ENCODE assay signal across 19 mouse cellular contexts in the genomic region with DNA sequence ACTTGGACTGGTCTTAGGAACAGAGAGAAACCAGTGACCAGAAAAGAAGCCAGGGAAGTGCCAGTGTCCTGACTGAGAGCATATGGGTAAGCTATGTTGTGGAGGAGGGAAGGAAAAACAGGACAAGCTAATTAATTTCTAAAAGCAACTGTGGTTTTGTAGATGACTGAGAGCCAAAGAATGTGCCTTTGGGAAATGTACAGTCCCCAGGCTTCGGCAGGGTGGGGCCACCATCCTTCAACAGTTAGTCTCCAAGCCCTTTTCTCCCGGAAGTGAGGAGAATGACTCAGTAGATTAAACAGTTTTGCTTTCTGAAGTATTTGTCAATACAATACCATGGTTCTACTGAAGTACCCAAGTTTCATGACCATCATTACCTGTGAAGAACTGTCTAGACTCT. TPM values are rescaled to one million over a fixed set of nuclear protein-coding genes. Genes with fewer than 3 reads are reported as not detected.
DNase-seq lines count a peak whose midpoint lies in the region; ATAC-seq and TF ChIP-seq lines count a peak whose summit lies in the region.
"Had no signal": no experiment of that assay in that cellular context is flagged by ENCODE, and none has a peak within 500 bp of the region (broad histone marks: within the 10 kb centered on the region; RNA-seq: fewer than 3 reads in every experiment).

No protein-coding gene starts in this region.

- H3K4me2 ChIP-seq in kidney, embryonic 16.5 days (replicated peaks; ENCODE audit: low read depth, low read length) = no peak overlapping the region
- no peak overlapping the region for H3K4me2 ChIP-seq in kidney, embryonic 14.5 days (replicated peaks; ENCODE audit: low read depth, low read length)
- no peak overlapping the region for H3K4me2 ChIP-seq in lung, embryonic 16.5 days (ENCODE audit: low read depth, low read length)
- H3K4me2 ChIP-seq in stomach, embryonic 16.5 days (ENCODE audit: low read depth, low read length) = no peak overlapping the region
- H3K4me2 ChIP-seq: embryonic facial prominence, embryonic 13.5 days; forebrain, embryonic 13.5 days; hindbrain, embryonic 14.5 days; liver, embryonic 13.5 days had no signal

- no peaks in the 10 kb centered on the region for H3K36me3 ChIP-seq in kidney, embryonic 16.5 days (ENCODE audit: insufficient read depth, low read length)
- H3K36me3 ChIP-seq in kidney, embryonic 14.5 days (ENCODE audit: control insufficient read depth, insufficient read depth, low read length) = no peaks in the 10 kb centered on the region
- no peaks in the 10 kb centered on the region for H3K36me3 ChIP-seq in lung, embryonic 16.5 days (ENCODE audit: control insufficient read depth, insufficient read depth, low read length)
- no peaks in the 10 kb centered on the region for H3K36me3 ChIP-seq in stomach, embryonic 16.5 days (ENCODE audit: control insufficient read depth, insufficient read depth, low read length)
- H3K36me3 ChIP-seq: embryonic facial prominence, embryonic 13.5 days; liver, embryonic 13.5 days had no signal

- CTCF ChIA-PET in Patski (lab: Charles Lee) = interaction anchor here (1.0 to 4.0 kb wide), 6 partner anchors 10 to 83 kb away, joined by 3 to 12 read pairs (median 5); no protein-coding TSS in a partner anchor

- TF ChIP-seq CTCF in Patski (IDR thresholded peaks at IDR 0.05) = no peak

- peak overlapping the region; percentile 40; the same call in 1 of the 2 replicates for H3K27ac ChIP-seq in kidney, embryonic 16.5 days (ENCODE audit: low read length)
- H3K27ac ChIP-seq in kidney, embryonic 14.5 days (ENCODE audit: low read depth, low read length) = no peak overlapping the region
- peak overlapping the region; percentile 34; the same call in 1 of the 2 replicates for H3K27ac ChIP-seq in lung, embryonic 16.5 days (ENCODE audit: low read length)
- peak overlapping the region; percentile 64 for H3K27ac ChIP-seq in stomach, embryonic 16.5 days (ENCODE audit: low read length)
- H3K27ac ChIP-seq: embryonic facial prominence, embryonic 13.5 days; forebrain, embryonic 13.5 days; hindbrain, embryonic 14.5 days; liver, embryonic 13.5 days had no signal

- no peaks in the 10 kb centered on the region for H3K27me3 ChIP-seq in kidney, embryonic 16.5 days (ENCODE audit: insufficient read depth, low read length)
- no peaks in the 10 kb centered on the region for H3K27me3 ChIP-seq in kidney, embryonic 14.5 days (ENCODE audit: control insufficient read depth, insufficient read depth, low read length)
- H3K27me3 ChIP-seq in Patski = no peaks in the 10 kb centered on the region
- H3K27me3 ChIP-seq in lung, embryonic 16.5 days (ENCODE audit: control insufficient read depth, insufficient read depth, low read depth, low read length) = no peaks in the 10 kb centered on the region
- H3K27me3 ChIP-seq in stomach, embryonic 16.5 days (ENCODE audit: control insufficient read depth, insufficient read depth, low read length) = no peaks in the 10 kb centered on the region
- H3K27me3 ChIP-seq: embryonic facial prominence, embryonic 13.5 days had no signal

- DNase-seq in Patski (ENCODE audit: low read depth, low spot score) (no peak), MN1 (ENCODE audit: low spot score) (no peak)
- no peak for DNase-seq in neural tube, embryonic 10.5 days (ENCODE audit: extremely low spot score, low spot score)
- DNase-seq: adrenal gland, postnatal 10 days; cerebellum, postnatal 25 days; kidney, adult 18-20 months; left cerebral cortex, postnatal 4 days; liver, embryonic 13.5 days; right cerebral cortex, adult 18-20 months; thymus, adult 18-20 months had no signal

- 39% methylated on average over 2 of the region's 2 CpGs for WGBS in kidney, embryonic 16.5 days
- 70% methylated on average over 2 of the region's 2 CpGs for WGBS in kidney, embryonic 14.5 days
- 37% methylated on average over 2 of the region's 2 CpGs for WGBS in lung, embryonic 16.5 days
- WGBS in stomach, embryonic 16.5 days = 40% methylated on average over 2 of the region's 2 CpGs

- no peaks in the 10 kb centered on the region for H3K9me3 ChIP-seq in kidney, embryonic 16.5 days (ENCODE audit: low read length)
- H3K9me3 ChIP-seq in kidney, embryonic 14.5 days (ENCODE audit: control insufficient read depth, low read length) = no peaks in the 10 kb centered on the region
- no peaks in the 10 kb centered on the region for H3K9me3 ChIP-seq in lung, embryonic 16.5 days (ENCODE audit: control insufficient read depth, low read length)
- H3K9me3 ChIP-seq in stomach, embryonic 16.5 days (replicated peaks; ENCODE audit: control insufficient read depth, low read length) = no peaks in the 10 kb centered on the region
- H3K9me3 ChIP-seq: embryonic facial prominence, embryonic 13.5 days; forebrain, embryonic 13.5 days; liver, embryonic 13.5 days; megakaryocyte, embryonic 14.5 days had no signal

- POLR2A ChIA-PET in Patski (lab: Charles Lee) = interaction anchor here (1.4 to 1.6 kb wide), 3 partner anchors 10 to 14 kb away, joined by 4 to 6 read pairs (median 4); no protein-coding TSS in a partner anchor

- no peak overlapping the region for H3K9ac ChIP-seq in kidney, embryonic 16.5 days (replicated peaks; ENCODE audit: low read length)
- H3K9ac ChIP-seq in kidney, embryonic 14.5 days (ENCODE audit: low read depth, low read length) = no peak overlapping the region
- no peak overlapping the region for H3K9ac ChIP-seq in lung, embryonic 16.5 days (ENCODE audit: low read length)
- no peak overlapping the region for H3K9ac ChIP-seq in stomach, embryonic 16.5 days (ENCODE audit: low read length)
- H3K9ac ChIP-seq: embryonic facial prominence, embryonic 13.5 days; forebrain, embryonic 13.5 days; hindbrain, embryonic 14.5 days; liver, embryonic 13.5 days had no signal

- H3K4me3 ChIP-seq in kidney, embryonic 16.5 days (ENCODE audit: low read length) = no peak overlapping the region
- H3K4me3 ChIP-seq in kidney, embryonic 14.5 days (ENCODE audit: low read length) = no peak overlapping the region
- no peak overlapping the region for H3K4me3 ChIP-seq in lung, embryonic 16.5 days (ENCODE audit: low read length)
- H3K4me3 ChIP-seq in stomach, embryonic 16.5 days (replicated peaks; ENCODE audit: low read length) = no peak overlapping the region
- H3K4me3 ChIP-seq: embryonic facial prominence, embryonic 13.5 days; forebrain, embryonic 13.5 days; liver, embryonic 13.5 days; megakaryocyte, embryonic 14.5 days had no signal

- peaks cover 18% of the 10 kb centered on the region for H3K4me1 ChIP-seq in kidney, embryonic 16.5 days (ENCODE audit: insufficient read depth, low read length)
- H3K4me1 ChIP-seq in kidney, embryonic 14.5 days (ENCODE audit: control insufficient read depth, insufficient read depth, low read length) = no peaks in the 10 kb centered on the region; the same call in 1 of the 2 replicates
- peaks cover 22% of the 10 kb centered on the region for H3K4me1 ChIP-seq in lung, embryonic 16.5 days (replicated peaks; ENCODE audit: control insufficient read depth, insufficient read depth, low read length)
- H3K4me1 ChIP-seq in stomach, embryonic 16.5 days (ENCODE audit: control insufficient read depth, insufficient read depth, low read length) = peaks cover 25% of the 10 kb centered on the region

- no peak for ATAC-seq in kidney, embryonic 16.5 days (ENCODE audit: low FRiP score, low TSS enrichment)
- no peak for ATAC-seq in kidney, embryonic 14.5 days (ENCODE audit: low FRiP score, low TSS enrichment)
- peak; percentile 77 for ATAC-seq in Patski
- ATAC-seq in lung, embryonic 16.5 days (ENCODE audit: low read depth) = no peak
- peak; percentile 26; the same call in 1 of the 2 replicates for ATAC-seq in stomach, embryonic 16.5 days (ENCODE audit: insufficient read depth, low FRiP score)
- ATAC-seq: forebrain, embryonic 13.5 days had no signal

- in situ Hi-C loops in Patski (cut with MboI; ENCODE audit: low pct_unique_long_range_greater_than_20kb) = loop anchor here (10.0 kb wide), 1 partner anchor 483 kb away; a partner anchor contains a TSS

RNA-seq across cellular contexts. Expression of a gene that starts 5.1 kb away (rescaled TPM):
- 20.9 and 21.0 TPM in 2 replicates for polyA plus RNA-seq in kidney, embryonic 16.5 days (2015; fragmentation: Nextera tagmentation; extraction: Ambion mirVana)
- 14.5 and 17.1 TPM in 2 replicates for polyA plus RNA-seq in kidney, embryonic 14.5 days (2014; fragmentation: Nextera tagmentation; extraction: Ambion mirVana)
- 467 TPM for polyA plus RNA-seq in Patski (2021)
- 32.3 and 35.2 TPM in 2 replicates for polyA plus RNA-seq in lung, embryonic 16.5 days (2015; fragmentation: Nextera tagmentation; extraction: Ambion mirVana)
- polyA plus RNA-seq in stomach, embryonic 16.5 days (2015; fragmentation: Nextera tagmentation; extraction: Ambion mirVana) = 22.5 and 23.3 TPM in 2 replicates

RNA-seq across cellular contexts. Expression of a gene that starts 16.5 kb away (rescaled TPM):
- polyA plus RNA-seq in kidney, embryonic 16.5 days (2015; fragmentation: Nextera tagmentation; extraction: Ambion mirVana) = 28.2 and 30.3 TPM in 2 replicates
- 28.1 and 33.0 TPM in 2 replicates for polyA plus RNA-seq in kidney, embryonic 14.5 days (2014; fragmentation: Nextera tagmentation; extraction: Ambion mirVana)
- 24.5 TPM for polyA plus RNA-seq in Patski (2021)
- 44.5 and 46.8 TPM in 2 replicates for polyA plus RNA-seq in lung, embryonic 16.5 days (2015; fragmentation: Nextera tagmentation; extraction: Ambion mirVana)
- polyA plus RNA-seq in stomach, embryonic 16.5 days (2015; fragmentation: Nextera tagmentation; extraction: Ambion mirVana) = 23.0 and 25.7 TPM in 2 replicates

RNA-seq across cellular contexts. Expression of a gene that starts 58.6 kb away (rescaled TPM):
- polyA plus RNA-seq in kidney, embryonic 16.5 days (2015; fragmentation: Nextera tagmentation; extraction: Ambion mirVana) = 1.3 and 1.4 TPM in 2 replicates
- 1.0 and 1.1 TPM in 2 replicates for polyA plus RNA-seq in kidney, embryonic 14.5 days (2014; fragmentation: Nextera tagmentation; extraction: Ambion mirVana)
- not detected for polyA plus RNA-seq in Patski (2021)
- polyA plus RNA-seq in lung, embryonic 16.5 days (2015; fragmentation: Nextera tagmentation; extraction: Ambion mirVana) = 3.4 and 4.4 TPM in 2 replicates
- 5.3 and 6.2 TPM in 2 replicates for polyA plus RNA-seq in stomach, embryonic 16.5 days (2015; fragmentation: Nextera tagmentation; extraction: Ambion mirVana)
- polyA plus RNA-seq: embryonic facial prominence, embryonic 13.5 days; forebrain, embryonic 13.5 days; heart, embryonic 14.5 days; hindbrain, embryonic 14.5 days had no signal

Comparison
In these comparisons a context has a peak if more than half of its experiments do, and no peak if none do; other contexts are left out.
1. ATAC-seq: peak in Patski (single experiment) and stomach, embryonic 16.5 days (single experiment); none in kidney, embryonic 16.5 days (single experiment), kidney, embryonic 14.5 days (single experiment) and lung, embryonic 16.5 days (single experiment).
2. RNA of a gene that starts 5.1 kb away (polyA plus RNA-seq): 467 TPM in Patski (single experiment); 32.3 to 35.2 TPM in lung, embryonic 16.5 days, 22.5 to 23.3 TPM in stomach, embryonic 16.5 days, 20.9 to 21.0 TPM in kidney, embryonic 16.5 days and 14.5 to 17.1 TPM in kidney, embryonic 14.5 days; every median in the first group is over 10 times any median in the second.